Mouse (Mus musculus): ENCODE results near the gene Traf1.
A peak's percentile ranks its signal among the peaks of the same experiment; 100 is the strongest.

The Traf1 gene

DNA sequence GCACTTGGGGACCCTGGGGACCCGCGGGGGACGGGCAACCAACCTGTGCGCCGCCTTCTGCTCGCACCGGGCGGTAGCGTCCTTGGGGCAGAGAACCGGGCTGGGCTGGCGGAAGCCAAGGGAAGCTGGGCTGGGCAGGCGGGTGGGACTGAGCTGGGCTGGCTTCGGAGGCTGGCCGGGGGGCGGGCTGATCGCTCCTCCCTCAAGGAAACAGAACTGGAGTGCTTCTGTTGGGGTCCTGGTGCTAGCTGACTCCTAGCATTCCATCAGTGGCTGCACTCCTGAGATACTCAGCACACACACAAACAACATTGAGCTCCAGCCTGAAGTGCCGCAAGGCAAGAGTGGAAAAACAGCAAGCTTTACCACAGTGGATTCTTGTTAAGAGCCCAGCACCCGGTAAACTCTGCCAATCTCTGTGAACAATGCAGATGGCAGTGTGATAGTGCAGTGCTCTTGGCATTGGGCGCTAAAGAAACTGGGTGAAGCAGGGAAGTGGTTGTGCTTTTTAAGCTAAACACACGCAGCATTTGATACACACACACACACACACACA is at the start of gene Traf1:
TSS of gene Traf1 (minus strand) at position 292 of the 556 bp plus-strand sequence.
- DNase-seq (ENCODE audit: low spot score) = no peak

DNA sequence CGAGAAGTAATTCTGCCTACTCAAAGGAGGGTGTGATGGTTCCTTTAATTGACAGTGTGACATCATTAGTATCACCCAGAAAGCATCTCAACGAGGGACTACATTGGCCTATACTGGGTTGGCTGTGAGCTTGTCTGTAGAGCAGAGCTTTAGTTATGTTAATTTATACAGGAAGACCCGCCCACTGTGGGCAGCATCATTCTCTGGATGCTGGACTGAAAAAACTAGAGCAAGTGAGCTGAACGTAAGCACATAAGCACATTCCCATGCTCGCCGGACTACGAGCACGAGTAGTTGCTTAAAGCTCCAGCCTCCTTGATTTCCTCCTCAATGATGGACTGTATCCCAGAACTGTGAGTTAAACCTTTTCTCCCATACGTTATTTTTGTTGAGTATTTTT is 37.4 kb upstream of the Traf1 start:
- no peak for DNase-seq (ENCODE audit: low spot score)

- no peak for DNase-seq (ENCODE audit: low spot score)
Observed at GRCm38 (mm10) chr2:34996506-34996905, 34.9 kb upstream of the Traf1 start.

DNA sequence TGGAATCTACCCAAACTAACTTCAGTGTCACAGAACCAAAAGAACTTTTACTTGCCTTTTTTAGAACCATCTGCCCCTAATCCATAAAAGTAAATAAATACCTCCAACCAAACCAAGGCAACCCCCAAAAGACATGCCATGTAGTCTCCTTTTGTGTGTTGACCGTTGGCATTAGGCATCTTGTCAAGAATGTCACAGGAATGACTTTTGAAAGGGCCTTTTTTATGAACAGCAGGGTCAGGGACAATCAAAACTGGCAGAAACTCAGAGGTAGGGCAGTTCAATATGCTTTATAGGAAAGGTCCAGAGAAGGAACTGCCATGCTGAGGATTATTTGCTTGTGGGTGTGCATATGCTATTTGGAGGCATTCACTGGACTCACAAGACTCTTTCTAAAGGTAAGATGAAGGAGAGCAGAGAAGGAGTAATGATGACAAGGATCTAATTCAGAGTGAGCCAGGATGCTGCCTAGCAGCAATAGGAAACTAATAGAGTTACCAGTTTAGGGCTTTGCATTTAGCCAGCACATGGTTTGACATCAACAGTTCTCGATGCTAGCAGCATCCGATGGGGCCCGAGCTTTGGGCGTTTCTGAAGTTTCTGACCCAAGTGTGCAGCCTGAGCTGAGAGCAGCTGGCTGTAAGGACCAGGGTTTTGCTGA is 32.3 kb upstream of the Traf1 start:
- DNase-seq (ENCODE audit: low spot score) = no peak

GRCm38 (mm10) chr2:34992729-34993695 is 31.4 kb upstream of the Traf1 start:
- no peak for DNase-seq (ENCODE audit: low spot score)

GRCm38 (mm10) chr2:34991966-34992365 is 30.4 kb upstream of the Traf1 start:
- DNase-seq (ENCODE audit: low spot score) = no peak

DNA sequence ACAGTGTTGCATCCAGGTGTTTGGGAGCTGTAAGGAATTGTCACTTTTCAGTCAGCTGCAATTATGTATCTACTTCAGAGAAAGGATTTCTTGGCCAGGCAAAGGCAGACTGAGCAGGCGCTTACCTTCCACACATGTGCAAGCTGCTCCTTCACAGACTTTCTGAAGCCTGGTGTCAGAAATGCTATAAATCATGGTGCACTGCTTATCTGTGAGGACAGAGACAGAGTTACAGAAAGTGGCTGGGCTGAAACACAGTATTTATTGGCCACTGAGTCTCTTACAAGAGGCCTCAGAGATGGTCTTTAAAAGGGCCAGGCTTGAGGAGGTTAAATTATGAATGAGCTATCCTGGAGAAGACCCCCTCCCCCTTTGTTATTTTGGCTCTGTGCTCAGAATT is 28.2 kb upstream of the Traf1 start:
- no peak for DNase-seq (ENCODE audit: low spot score)

- no peak for DNase-seq (ENCODE audit: low spot score)
Observed at GRCm38 (mm10) chr2:34987595-34987994, 26.0 kb upstream of the Traf1 start.

DNA sequence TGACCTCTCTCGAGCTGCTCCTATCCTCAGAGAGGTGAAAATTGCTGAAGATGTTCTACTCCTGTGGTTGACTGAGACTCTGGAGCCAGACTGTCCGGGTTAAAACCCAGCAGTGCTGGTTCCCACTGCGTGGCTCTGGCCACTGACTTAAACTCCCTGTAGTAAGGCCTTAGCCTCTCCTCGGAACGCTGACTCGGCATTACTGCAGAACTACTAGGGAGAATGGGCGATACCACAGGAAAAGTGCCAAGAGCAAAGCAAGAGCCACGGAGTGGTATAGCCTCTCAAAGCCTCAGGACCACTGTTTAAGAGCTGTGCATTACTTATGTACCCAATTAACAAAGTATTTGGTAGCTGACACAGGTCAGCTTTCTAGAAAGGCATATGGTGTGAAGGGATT is 23.3 kb upstream of the Traf1 start:
- no peak for DNase-seq (ENCODE audit: low spot score)

GRCm38 (mm10) chr2:34982906-34983698 is 21.5 kb upstream of the Traf1 start:
- DNase-seq (ENCODE audit: low spot score) = no peak

DNA sequence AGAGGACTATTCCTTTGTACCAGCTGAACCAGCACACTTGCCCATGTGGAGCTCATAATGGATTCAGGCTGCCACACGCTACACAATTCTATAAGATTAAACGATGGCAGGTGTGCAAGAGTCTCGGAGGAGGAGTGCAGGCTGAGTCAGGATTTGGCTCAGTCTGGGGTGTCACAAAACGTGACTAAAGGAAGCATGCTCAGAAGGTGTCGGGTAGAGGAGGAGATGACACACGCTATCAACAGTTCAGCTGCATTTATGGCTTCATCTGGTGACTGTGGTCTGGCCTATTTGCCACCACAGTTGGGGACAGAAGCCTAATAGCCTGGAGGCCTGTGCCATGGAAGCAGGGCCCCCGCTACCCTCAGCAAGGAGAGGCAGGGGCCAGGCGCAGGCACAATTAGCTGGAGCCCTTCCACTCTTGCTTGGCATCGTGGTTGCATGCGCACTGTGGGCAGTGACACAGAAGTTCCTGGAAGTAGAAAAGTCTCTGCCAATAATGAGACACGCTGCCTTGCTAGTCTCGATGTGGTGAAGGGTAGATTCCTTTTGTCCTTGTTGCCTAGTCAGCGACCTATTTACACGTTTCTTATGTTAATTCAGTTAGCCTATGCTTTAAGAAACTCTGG is 20.6 kb upstream of the Traf1 start:
- DNase-seq (ENCODE audit: low spot score) = no peak

DNA sequence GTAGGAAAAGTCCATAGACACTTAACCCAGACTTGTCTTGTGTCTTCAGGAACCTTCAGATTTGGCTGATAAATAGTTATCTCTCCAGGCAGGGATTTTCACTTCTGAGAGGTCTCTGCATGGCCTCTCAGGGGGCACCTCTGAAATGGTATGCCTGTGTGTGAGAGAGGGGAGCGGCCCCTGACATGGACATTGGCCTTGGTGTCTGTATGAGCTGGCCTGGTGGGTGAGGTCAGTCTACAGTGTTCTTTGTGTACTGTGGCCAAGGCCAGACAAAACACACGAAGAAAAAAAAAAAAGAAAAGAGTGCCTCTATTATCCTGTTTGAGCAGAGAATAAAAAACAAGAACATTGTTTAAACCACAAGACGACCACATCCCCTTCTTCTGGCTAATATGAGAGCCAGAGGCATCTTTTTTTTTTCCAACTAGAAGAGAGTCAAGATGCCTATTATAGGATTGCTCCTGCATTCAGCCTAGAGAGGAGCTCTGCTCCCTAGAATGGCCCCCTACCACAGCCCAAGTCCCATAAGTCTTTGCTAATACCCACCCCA is 18.0 kb upstream of the Traf1 start:
- no peak for DNase-seq (ENCODE audit: low spot score)

DNA sequence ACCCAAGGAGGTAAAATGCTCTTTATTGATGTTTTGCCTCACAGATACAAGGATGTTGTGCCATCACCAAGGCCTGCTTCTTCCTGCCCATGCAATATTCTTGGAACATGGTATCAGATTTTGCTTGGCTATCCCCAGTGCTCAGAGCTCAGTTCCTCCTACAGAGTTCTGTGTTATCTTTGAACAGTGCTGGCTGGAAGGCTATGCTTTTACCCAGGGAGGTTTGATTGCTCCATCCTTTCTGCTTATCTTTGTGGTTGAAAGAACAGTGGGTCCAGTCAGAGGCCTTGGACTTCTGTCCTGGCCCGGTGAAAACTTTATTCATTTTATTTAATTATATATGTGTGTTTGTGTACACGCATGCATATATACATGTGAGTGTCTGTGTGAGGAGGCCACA is 16.7 kb upstream of the Traf1 start:
- DNase-seq (ENCODE audit: low spot score) = no peak

- DNase-seq (ENCODE audit: low spot score) = no peak
Observed at GRCm38 (mm10) chr2:34976945-34977658, 15.5 kb upstream of the Traf1 start.

GRCm38 (mm10) chr2:34976447-34976846 is 14.9 kb upstream of the Traf1 start:
- DNase-seq (ENCODE audit: low spot score) = no peak

GRCm38 (mm10) chr2:34973087-34973486 is 11.5 kb upstream of the Traf1 start:
- DNase-seq (ENCODE audit: low spot score) = no peak

- no peak for DNase-seq (ENCODE audit: low spot score)
Observed at GRCm38 (mm10) chr2:34971080-34971888, 9.7 kb upstream of the Traf1 start.

DNA sequence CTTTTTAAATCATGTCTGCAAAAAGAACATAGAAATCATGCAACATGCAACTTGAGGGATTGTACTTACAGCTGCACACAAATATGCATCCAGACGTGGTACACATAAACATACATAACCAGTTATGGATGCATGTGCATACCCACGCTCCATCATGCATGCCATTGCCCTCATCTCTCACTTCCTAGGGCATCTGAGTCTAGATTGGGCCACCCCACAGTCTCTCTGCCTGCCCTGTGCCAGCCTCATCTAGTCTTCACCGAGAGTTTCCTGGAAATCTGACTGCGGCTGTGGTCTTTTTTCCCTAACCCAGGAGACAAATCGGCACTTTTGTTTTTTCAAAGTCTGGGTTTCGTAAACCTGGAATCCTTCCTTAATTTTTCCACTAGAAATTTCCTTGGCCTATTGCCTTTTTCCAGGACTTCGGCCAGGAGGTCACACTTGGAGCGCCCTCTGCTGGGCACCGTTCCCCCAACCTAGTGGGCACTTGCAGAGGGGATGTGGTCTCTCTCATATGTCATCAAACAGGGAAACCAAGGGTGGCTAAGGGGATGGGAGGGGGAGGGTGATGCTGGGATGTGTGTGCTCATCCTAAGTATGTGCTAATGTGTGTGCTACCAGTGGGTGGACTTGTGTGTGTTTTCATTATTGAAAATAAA is 8.6 kb upstream of the Traf1 start:
- DNase-seq (ENCODE audit: low spot score) = peak; percentile 39

DNA sequence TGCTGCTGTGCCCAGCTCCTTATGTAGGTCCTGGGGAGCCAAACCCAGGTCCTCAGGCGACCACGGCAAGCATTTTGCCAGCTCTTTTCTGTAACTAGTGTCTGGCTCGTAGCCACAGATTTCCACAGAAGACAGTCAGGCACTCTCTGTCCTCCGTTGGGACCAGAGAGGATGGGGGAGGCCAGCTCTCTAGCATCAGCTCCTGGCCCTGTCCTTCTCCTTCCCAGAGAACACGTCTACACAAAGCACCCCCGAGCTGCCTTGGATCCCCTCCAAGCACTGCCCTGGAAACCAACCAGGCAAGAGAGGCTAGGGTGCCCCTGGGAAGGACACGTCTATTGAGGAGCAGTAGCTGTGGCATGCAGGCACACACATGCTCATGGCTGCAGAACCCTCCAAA is 7.6 kb upstream of the Traf1 start:
- DNase-seq (ENCODE audit: low spot score) = no peak
